Mouse (Mus musculus) intestine, embryonic 16.5 days (tissue): Measurements from ENCODE around the gene Vps54. TPM values are rescaled to one million over a fixed set of nuclear protein-coding genes. Genes with fewer than 3 reads are reported as not detected.

Experiments
- ATAC-seq: fragments of 200-750 bp; cut with Nextera tagmentation; 2 replicates; pipeline ENCODE4 v1.8.0; 2017; ENCODE audit warnings: moderate TSS enrichment, moderate library complexity
- H3K27ac ChIP-seq: fragments of 300-500 bp; sonication (generic); 2 replicates; pipeline ENCODE4 v1.5.1; 2014; ENCODE audit warnings: mild to moderate bottlenecking, low read length
- H3K27me3 ChIP-seq: fragments of 300-500 bp; sonication (generic); replicated peaks from 2 replicates; pipeline ENCODE4 v1.6.1; 2014; ENCODE audit warnings: low read length, control low read depth, mixed read lengths; ENCODE audit not compliant: control insufficient read depth, insufficient read depth
- H3K36me3 ChIP-seq: fragments of 300-500 bp; sonication (generic); 2 replicates; pipeline ENCODE4 v1.6.1; 2014; ENCODE audit warnings: low read length, control low read depth; ENCODE audit not compliant: control insufficient read depth, insufficient read depth
- H3K4me1 ChIP-seq: fragments of 300-500 bp; sonication (generic); 2 replicates; pipeline ENCODE4 v1.6.1; 2014; ENCODE audit warnings: low read length, control low read depth, mixed read lengths; ENCODE audit not compliant: control insufficient read depth, insufficient read depth
- H3K4me2 ChIP-seq: fragments of 300-500 bp; sonication (generic); 2 replicates; pipeline ENCODE4 v1.6.1; 2014; ENCODE audit warnings: low read depth, low read length, control low read depth
- H3K4me3 ChIP-seq: fragments of 300-500 bp; sonication (generic); 2 replicates; pipeline ENCODE4 v1.5.1; 2014; ENCODE audit warnings: mild to moderate bottlenecking, low read length
- H3K9ac ChIP-seq: fragments of 300-500 bp; sonication (generic); 2 replicates; pipeline ENCODE4 v1.6.1; 2014; ENCODE audit warnings: low read depth, low read length
- H3K9me3 ChIP-seq: fragments of 300-500 bp; sonication (generic); 2 replicates; pipeline ENCODE4 v1.6.1; 2016; ENCODE audit warnings: low read length, control low read depth; ENCODE audit not compliant: control insufficient read depth
- WGBS: fragments of 180-500 bp; shearing (Covaris S2); extraction: QIAGEN DNeasy Blood & Tissue Kit; methylation state at CpG from one replicate; pipeline ENCODE4 v1.1.7; 2014; 5-methylcytosine and 5-hydroxymethylcytosine counted together
- polyA plus RNA-seq: library from polyadenylated mRNA; unstranded; fragments of >200 nt; fragmentation: Nextera tagmentation; extraction: Ambion mirVana; gene quantifications from 2 replicates; pipeline ENCODE4 v1.2.1, GENCODE M21; 2015

Gene Vps54
- polyA plus RNA-seq, 1 experiment from 2014 or later, result 8.6 TPM

GRCm38 (mm10) chr11:21221396-21221795 is 17.7 kb upstream of the Vps54 start:
- no peak overlapping the region for H3K9ac ChIP-seq
- no peaks in the 10 kb centered on the region for H3K36me3 ChIP-seq
- 86% methylated on average over 2 of the region's 2 CpGs for WGBS
- no peak overlapping the region for H3K4me2 ChIP-seq
- no peak overlapping the region for H3K27ac ChIP-seq
- H3K4me3 ChIP-seq, result no peak overlapping the region
- ATAC-seq, result no peak
- peaks cover 9% of the 10 kb centered on the region for H3K4me1 ChIP-seq
- no peaks in the 10 kb centered on the region for H3K27me3 ChIP-seq
- no peaks in the 10 kb centered on the region for H3K9me3 ChIP-seq

- H3K9ac ChIP-seq, result no peak overlapping the region
- H3K9me3 ChIP-seq, result no peaks in the 10 kb centered on the region
- no peaks in the 10 kb centered on the region for H3K36me3 ChIP-seq
- WGBS, result 22% methylated on average over 4 of the region's 4 CpGs
- peaks cover 9% of the 10 kb centered on the region for H3K4me1 ChIP-seq
- peak; percentile 92 for ATAC-seq
- peak overlapping the region; percentile 21; the same call in 1 of the 2 replicates for H3K4me2 ChIP-seq
- no peak overlapping the region for H3K4me3 ChIP-seq
- H3K27me3 ChIP-seq, result no peaks in the 10 kb centered on the region
- peak overlapping the region; percentile 86 for H3K27ac ChIP-seq
Observed at GRCm38 (mm10) chr11:21222606-21223207, 16.4 kb upstream of the Vps54 start.

- Histone ChIP-seq H3K9ac (no peak overlapping the region), H3K9me3 (no peaks in the 10 kb centered on the region), H3K27ac (peak overlapping the region; percentile 86), H3K4me1 (peaks cover 9% of the 10 kb centered on the region), H3K27me3 (no peaks in the 10 kb centered on the region), H3K4me3 (no peak overlapping the region), H3K36me3 (no peaks in the 10 kb centered on the region), H3K4me2 (0 out of 2 replicates have a peak overlapping the region, but pooled peaks have one; percentile 21)
- peak; percentile 32; the same call in 1 of the 2 replicates for ATAC-seq
- WGBS, result 82% methylated on average over 3 of the region's 3 CpGs
Observed at GRCm38 (mm10) chr11:21223539-21223938, 15.5 kb upstream of the Vps54 start.

GRCm38 (mm10) chr11:21224041-21224440 is 15.0 kb upstream of the Vps54 start:
- no peak overlapping the region for H3K4me3 ChIP-seq
- no peaks in the 10 kb centered on the region for H3K27me3 ChIP-seq
- H3K4me1 ChIP-seq, result peaks cover 9% of the 10 kb centered on the region
- WGBS, result 89% methylated on average over 6 of the region's 6 CpGs
- no peak for ATAC-seq
- H3K36me3 ChIP-seq, result no peaks in the 10 kb centered on the region
- no peak overlapping the region for H3K9ac ChIP-seq
- H3K9me3 ChIP-seq, result no peaks in the 10 kb centered on the region
- no peak overlapping the region for H3K4me2 ChIP-seq
- no peak overlapping the region for H3K27ac ChIP-seq

GRCm38 (mm10) chr11:21224446-21224845 is 14.6 kb upstream of the Vps54 start:
- Histone ChIP-seq H3K4me2 (no peak overlapping the region), H3K27ac (no peak overlapping the region)
- ATAC-seq, result no peak

GRCm38 (mm10) chr11:21224983-21225382 is 14.1 kb upstream of the Vps54 start:
- no peak for ATAC-seq
- no peak overlapping the region for H3K9ac ChIP-seq
- no peaks in the 10 kb centered on the region for H3K9me3 ChIP-seq
- no peak overlapping the region for H3K4me2 ChIP-seq
- peaks cover 9% of the 10 kb centered on the region for H3K4me1 ChIP-seq
- H3K27ac ChIP-seq, result no peak overlapping the region
- H3K27me3 ChIP-seq, result no peaks in the 10 kb centered on the region
- no peak overlapping the region for H3K4me3 ChIP-seq
- H3K36me3 ChIP-seq, result no peaks in the 10 kb centered on the region

More at GRCm38 (mm10) chr11:21224446-21224845, 14.6 kb upstream of the Vps54 start:
- Histone ChIP-seq H3K4me1 (peaks cover 9% of the 10 kb centered on the region), H3K9me3 (no peaks in the 10 kb centered on the region), H3K9ac (no peak overlapping the region), H3K36me3 (no peaks in the 10 kb centered on the region), H3K27me3 (no peaks in the 10 kb centered on the region), H3K4me3 (no peak overlapping the region)

- H3K4me2 ChIP-seq, result no peak overlapping the region
- no peak for ATAC-seq
- no peaks in the 10 kb centered on the region for H3K27me3 ChIP-seq
- H3K27ac ChIP-seq, result no peak overlapping the region
- no peak overlapping the region for H3K9ac ChIP-seq
- H3K4me3 ChIP-seq, result no peak overlapping the region
- H3K36me3 ChIP-seq, result no peaks in the 10 kb centered on the region
- no peaks in the 10 kb centered on the region for H3K9me3 ChIP-seq
- H3K4me1 ChIP-seq, result peaks cover 2% of the 10 kb centered on the region; the same call in 1 of the 2 replicates
Observed at GRCm38 (mm10) chr11:21235381-21235780, 3.7 kb upstream of the Vps54 start.

GRCm38 (mm10) chr11:21235821-21236220 is 3.3 kb upstream of the Vps54 start:
- no peaks in the 10 kb centered on the region for H3K9me3 ChIP-seq
- no peak overlapping the region for H3K4me3 ChIP-seq
- no peak overlapping the region for H3K9ac ChIP-seq
- H3K4me2 ChIP-seq, result no peak overlapping the region
- no peaks in the 10 kb centered on the region for H3K27me3 ChIP-seq
- no peak overlapping the region for H3K27ac ChIP-seq
- peaks cover 2% of the 10 kb centered on the region; the same call in 1 of the 2 replicates for H3K4me1 ChIP-seq
- no peak for ATAC-seq
- H3K36me3 ChIP-seq, result no peaks in the 10 kb centered on the region
- WGBS, result 51% methylated on average over 2 of the region's 2 CpGs

GRCm38 (mm10) chr11:21236996-21237395 is 2.1 kb upstream of the Vps54 start:
- Histone ChIP-seq H3K4me2 (no peak overlapping the region), H3K36me3 (no peaks in the 10 kb centered on the region), H3K9me3 (no peaks in the 10 kb centered on the region), H3K9ac (no peak overlapping the region), H3K27ac (no peak overlapping the region), H3K27me3 (no peaks in the 10 kb centered on the region), H3K4me3 (no peak overlapping the region), H3K4me1 (peaks cover 6% of the 10 kb centered on the region)
- 69% methylated on average over 4 of the region's 4 CpGs for WGBS
- ATAC-seq, result no peak
